Mouse (Mus musculus) G1E (cell line): Measurements from ENCODE around the gene Trmo.

Source experiments
- CTCF ChIP-seq: IDR thresholded peaks from 2 replicates; pipeline ENCODE4 v1.5.1; 2012; ENCODE audit warnings: low read depth, low read length, inconsistent platforms, mixed read lengths
- GATA1 ChIP-seq: IDR thresholded peaks from 2 replicates; pipeline ENCODE4 v1.6.1; 2012; ENCODE audit warnings: borderline replicate concordance, low read length, inconsistent platforms, mixed read lengths
- TAL1 ChIP-seq: conservative IDR thresholded peaks from 2 replicates; pipeline ENCODE4 v1.6.1; 2012; ENCODE audit warnings: low read depth, low read length, inconsistent platforms, mixed read lengths

DNA sequence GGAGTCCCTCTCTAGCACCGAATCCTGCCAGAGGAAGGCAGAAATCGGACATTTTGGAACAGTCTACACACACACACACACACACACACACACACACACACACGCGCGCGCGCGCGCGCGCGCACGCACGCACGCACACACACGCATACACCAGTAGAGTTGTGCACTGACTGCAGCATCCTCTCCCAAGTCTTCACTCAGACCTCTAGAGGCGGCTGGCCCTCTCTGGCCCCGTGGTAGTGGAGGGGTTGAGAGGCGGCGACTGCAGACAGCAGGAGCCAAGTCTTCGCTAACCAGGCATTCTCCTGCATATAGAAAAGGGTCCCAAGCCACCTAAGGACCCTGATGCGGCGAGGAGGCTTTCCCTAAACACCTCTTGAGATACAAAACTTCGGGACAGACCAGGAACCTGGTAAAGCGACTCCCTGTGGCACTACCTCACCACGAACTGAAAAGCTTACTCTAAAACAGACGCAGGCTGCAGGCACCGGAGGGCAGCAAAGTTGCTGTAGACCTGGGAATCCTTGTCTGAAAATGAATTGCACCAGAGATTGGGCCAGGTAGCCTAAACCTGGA is 46.4 kb downstream of the Trmo start:
- TF ChIP-seq GATA1 (no peak), CTCF (no peak), TAL1 (no peak)
